Mouse (Mus musculus) liver, postnatal 0 days (tissue): ENCODE measurements at regions not wholly inside any gene's neighbourhood (a gene's known extent, or its start where the extent isn't known, plus 50 kb on each side); places are given as distances from the start of the nearest gene placed in this dataset.

Source experiments
- CTCF ChIP-seq: sonication (generic); IDR thresholded peaks from 2 replicates; pipeline ENCODE4 v1.5.1; 2016; ENCODE audit warnings: antibody characterized with exemption, low read depth
- EP300 ChIP-seq: IDR thresholded peaks from 2 replicates; pipeline ENCODE4 v1.6.1; 2016; ENCODE audit warnings: antibody characterized with exemption, low read depth, mild to moderate bottlenecking

- no peak for TF ChIP-seq CTCF
- TF ChIP-seq EP300 = no peak
Observed at GRCm38 (mm10) chr9:60947363-60947762, 153.0 kb downstream of the Uaca start.
